Mouse (Mus musculus) myocyte (in vitro differentiated cells): Measurements from ENCODE around the gene Kazald1. TPM values are rescaled to one million over a fixed set of nuclear protein-coding genes. Genes with fewer than 3 reads are reported as not detected.
A peak's percentile ranks its signal among the peaks of the same experiment; 100 is the strongest.

Experiments used
- H3K27me3 ChIP-seq: one replicate; pipeline ENCODE4 v1.6.1; 2011; ENCODE audit not compliant: control insufficient read depth, insufficient read depth, insufficient read length
- H3K36me3 ChIP-seq: one replicate; pipeline ENCODE4 v1.6.1; 2011; ENCODE audit not compliant: control insufficient read depth, insufficient read depth
- H3K4me2 ChIP-seq: one replicate; pipeline ENCODE4 v1.6.1; 2011; ENCODE audit warnings: low read depth, control low read depth
- H3K4me3 ChIP-seq: one replicate; pipeline ENCODE4 v1.5.1; 2011; ENCODE audit warnings: mild to moderate bottlenecking, control low read depth, moderate library complexity
- H3K79me2 ChIP-seq: one replicate; pipeline ENCODE4 v1.6.1; 2011; ENCODE audit not compliant: control insufficient read depth, insufficient read depth
- H3ac ChIP-seq: one replicate; pipeline ENCODE4 v1.6.1; 2011; ENCODE audit not compliant: control insufficient read depth, insufficient read length
- CEBPB ChIP-seq: IDR thresholded peaks from 2 replicates; pipeline ENCODE4 v1.6.1; 2011; ENCODE audit warnings: mild to moderate bottlenecking, moderate library complexity; ENCODE audit not compliant: poor library complexity, insufficient read depth, severe bottlenecking
- E2F4 ChIP-seq: IDR thresholded peaks from one replicate; pipeline ENCODE4 v1.6.1; 2011; ENCODE audit warnings: mild to moderate bottlenecking, control low read depth, moderate library complexity; ENCODE audit not compliant: insufficient read depth
- MAX ChIP-seq: IDR thresholded peaks from one replicate; pipeline ENCODE4 v1.6.1; 2011; ENCODE audit warnings: low read depth, mild to moderate bottlenecking, control low read depth
- MYOD1 ChIP-seq, 3 experiments: IDR thresholded peaks; one replicate each; pipeline ENCODE4 v1.6.1; 2011; ENCODE audit warnings: control low read depth in 2 of 3, low read depth in 2 of 3, mild to moderate bottlenecking in 2 of 3, moderate library complexity in 1 of 3; ENCODE audit not compliant: insufficient read length in 2 of 3, control insufficient read depth in 1 of 3
- MYOG ChIP-seq, 3 experiments: IDR thresholded peaks; one replicate each; pipeline ENCODE4 v1.6.1; 2011; ENCODE audit warnings: control low read depth in 2 of 3, low read depth in 2 of 3, mild to moderate bottlenecking in 2 of 3; ENCODE audit not compliant: insufficient read length in 2 of 3, control insufficient read depth in 1 of 3, insufficient read depth in 1 of 3
- POLR2A ChIP-seq: IDR thresholded peaks from one replicate; pipeline ENCODE4 v1.6.1; 2011; ENCODE audit warnings: low read depth, mild to moderate bottlenecking, control low read depth, moderate library complexity; ENCODE audit not compliant: insufficient read length
- POLR2AphosphoS2 ChIP-seq: IDR thresholded peaks from one replicate; pipeline ENCODE4 v1.6.1; 2011; ENCODE audit warnings: low read depth, control low read depth; ENCODE audit not compliant: insufficient read length
- REST ChIP-seq: IDR thresholded peaks from one replicate; pipeline ENCODE4 v1.6.1; 2011; ENCODE audit warnings: mild to moderate bottlenecking, control low read depth, moderate library complexity; ENCODE audit not compliant: insufficient read depth, insufficient read length
- SRF ChIP-seq: IDR thresholded peaks from one replicate; pipeline ENCODE4 v1.6.1; 2011; ENCODE audit warnings: low read depth; ENCODE audit not compliant: control insufficient read depth, insufficient read length
- TCF12 ChIP-seq: IDR thresholded peaks from one replicate; pipeline ENCODE4 v1.6.1; 2011; ENCODE audit warnings: mild to moderate bottlenecking, control low read depth; ENCODE audit not compliant: poor library complexity, insufficient read depth, severe bottlenecking
- TCF3 ChIP-seq: IDR thresholded peaks from one replicate; pipeline ENCODE4 v1.6.1; 2011; ENCODE audit warnings: low read depth, control low read depth; ENCODE audit not compliant: insufficient read length
- USF1 ChIP-seq: IDR thresholded peaks from one replicate; pipeline ENCODE4 v1.6.1; 2011; ENCODE audit warnings: low read depth, mild to moderate bottlenecking, control low read depth, moderate library complexity
- polyA plus RNA-seq: library from polyadenylated mRNA; unstranded; fragments of >200 nt; fragmentation: generic; extraction: Trizol; gene quantifications from one replicate; pipeline ENCODE4 v1.2.1, GENCODE M21; 2012; ENCODE audit warnings: missing spikeins

Gene Kazald1
- polyA plus RNA-seq, 1 experiment = 1.4 TPM

DNA sequence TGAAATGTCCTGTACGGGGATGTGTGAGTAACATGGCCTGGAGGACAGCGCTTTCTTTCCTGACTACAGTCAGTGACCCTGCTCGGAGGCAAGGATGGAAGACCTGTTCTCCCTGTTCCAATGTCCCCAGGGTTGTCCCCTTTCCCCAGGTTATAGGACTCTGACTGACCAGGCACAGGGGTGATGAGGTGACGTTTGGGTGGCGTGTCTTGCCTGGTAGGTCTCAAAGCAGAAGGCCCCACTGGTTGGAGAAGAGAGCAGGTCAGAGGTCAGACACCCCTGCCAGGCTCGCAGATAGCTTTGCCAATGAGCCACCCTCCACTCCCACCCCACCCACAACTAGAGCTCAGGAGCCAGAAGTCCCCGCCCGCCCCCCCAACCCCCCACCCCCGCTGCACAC lies 45.5 kb upstream of the Kazald1 start:
- Histone ChIP-seq H3ac (no peak overlapping the region), H3K79me2 (no peaks in the 10 kb centered on the region), H3K27me3 (no peaks in the 10 kb centered on the region), H3K4me2 (no peak overlapping the region), H3K36me3 (peaks cover 5% of the 10 kb centered on the region), H3K4me3 (no peak overlapping the region)
- TF ChIP-seq POLR2AphosphoS2 = no peak
- no peak for TF ChIP-seq TCF3
- TF ChIP-seq MAX = no peak

- no peak overlapping the region for H3ac ChIP-seq
- TF ChIP-seq POLR2AphosphoS2 (peak; percentile 53), E2F4 (no peak)
- H3K79me2 ChIP-seq = no peaks in the 10 kb centered on the region
- H3K4me3 ChIP-seq = no peak overlapping the region
- H3K36me3 ChIP-seq = peaks cover 5% of the 10 kb centered on the region
- H3K4me2 ChIP-seq = no peak overlapping the region
- no peaks in the 10 kb centered on the region for H3K27me3 ChIP-seq
Observed at GRCm38 (mm10) chr19:45030111-45030510, 44.9 kb upstream of the Kazald1 start.

DNA sequence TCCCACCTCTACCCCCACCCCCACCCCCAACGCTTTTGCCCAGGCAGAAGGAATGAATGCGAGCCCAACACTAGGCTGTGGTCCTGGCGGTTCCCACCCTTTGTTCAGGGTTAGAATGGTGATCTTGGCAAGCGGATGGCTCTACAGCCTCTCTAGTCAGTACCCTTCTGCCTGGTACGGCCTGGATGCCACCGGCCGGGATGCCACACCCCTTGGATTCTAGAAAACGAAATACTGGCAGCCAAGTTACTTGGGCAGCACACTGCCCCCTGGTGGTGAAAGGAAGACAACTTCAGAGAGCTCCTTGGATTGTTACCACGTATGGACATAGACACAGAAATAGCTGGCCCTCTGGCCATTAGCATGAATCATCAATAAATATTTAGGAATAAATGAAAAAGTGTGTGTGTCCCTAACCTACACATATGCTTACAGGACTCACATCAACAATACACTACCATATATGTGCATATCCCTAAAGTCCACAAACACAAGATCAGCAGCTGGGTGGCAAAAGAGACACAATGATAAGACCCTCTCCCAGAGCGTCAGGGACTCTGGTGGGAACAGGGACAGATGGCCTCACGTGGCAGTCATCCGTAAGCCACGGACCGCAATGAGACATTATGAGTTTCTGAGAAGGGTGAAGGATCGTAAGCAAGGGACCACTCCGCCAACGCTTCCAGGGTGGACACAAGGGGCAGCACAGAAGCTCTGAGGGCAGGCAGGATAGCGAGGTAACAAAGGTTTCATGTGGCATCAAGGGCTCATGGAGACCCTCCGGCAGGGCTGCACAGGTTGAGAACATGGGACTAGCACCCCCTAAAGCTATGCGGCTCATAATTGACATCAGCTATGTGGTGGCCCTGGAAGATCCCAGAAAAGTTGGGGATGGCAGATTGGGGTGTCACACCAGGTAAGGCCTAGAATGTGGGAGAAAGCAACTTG lies 44.0 kb upstream of the Kazald1 start:
- no peak overlapping the region for H3K4me3 ChIP-seq

DNA sequence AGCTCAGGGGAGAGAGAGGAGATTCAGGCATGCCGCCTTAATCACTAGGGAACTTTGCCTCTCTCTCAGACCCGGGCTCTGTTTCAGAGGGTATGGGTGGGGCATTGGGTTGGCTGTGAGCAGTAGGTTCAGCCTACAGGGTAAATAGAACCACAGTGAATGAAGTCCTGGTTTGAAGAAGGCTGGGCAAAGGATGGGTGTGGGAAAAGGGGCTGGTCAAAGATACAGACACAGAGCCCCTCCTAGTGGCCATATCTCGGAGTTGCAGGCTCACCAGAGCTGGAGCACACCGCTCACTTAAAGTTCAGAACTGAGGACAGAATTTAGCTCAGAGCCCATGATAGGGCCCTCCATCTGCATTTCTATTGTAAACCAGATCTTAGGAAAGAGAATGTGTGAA lies 43.3 kb upstream of the Kazald1 start:
- TF ChIP-seq REST (no peak), CEBPB (no peak), POLR2A (no peak), TCF3 (no peak), SRF (no peak)
- H3K79me2 ChIP-seq = no peaks in the 10 kb centered on the region

More for the DNA sequence above, 44.0 kb upstream of the Kazald1 start:
- Histone ChIP-seq H3K36me3 (peaks cover 5% of the 10 kb centered on the region), H3K79me2 (no peaks in the 10 kb centered on the region), H3K4me2 (peak overlapping the region; percentile 26), H3ac (no peak overlapping the region), H3K27me3 (no peaks in the 10 kb centered on the region)
- TF ChIP-seq TCF12 = no peak
- no peak for TF ChIP-seq MYOD1 (IDR thresholded peaks at IDR 0.05; ENCODE audit: control insufficient read depth in 1 of 3, insufficient read length in 2 of 3, low read depth in 2 of 3)
- TF ChIP-seq POLR2AphosphoS2 = no peak
- no peak for TF ChIP-seq MAX
- TF ChIP-seq MYOG (IDR thresholded peaks at IDR 0.05; ENCODE audit: control insufficient read depth in 1 of 3, insufficient read depth in 1 of 3, insufficient read length in 2 of 3, low read depth in 2 of 3) = no peak
- no peak for TF ChIP-seq POLR2A
- no peak for TF ChIP-seq USF1
- TF ChIP-seq REST = no peak
- TF ChIP-seq SRF = no peak
- no peak for TF ChIP-seq TCF3
- TF ChIP-seq CEBPB = no peak
- no peak for TF ChIP-seq E2F4

DNA sequence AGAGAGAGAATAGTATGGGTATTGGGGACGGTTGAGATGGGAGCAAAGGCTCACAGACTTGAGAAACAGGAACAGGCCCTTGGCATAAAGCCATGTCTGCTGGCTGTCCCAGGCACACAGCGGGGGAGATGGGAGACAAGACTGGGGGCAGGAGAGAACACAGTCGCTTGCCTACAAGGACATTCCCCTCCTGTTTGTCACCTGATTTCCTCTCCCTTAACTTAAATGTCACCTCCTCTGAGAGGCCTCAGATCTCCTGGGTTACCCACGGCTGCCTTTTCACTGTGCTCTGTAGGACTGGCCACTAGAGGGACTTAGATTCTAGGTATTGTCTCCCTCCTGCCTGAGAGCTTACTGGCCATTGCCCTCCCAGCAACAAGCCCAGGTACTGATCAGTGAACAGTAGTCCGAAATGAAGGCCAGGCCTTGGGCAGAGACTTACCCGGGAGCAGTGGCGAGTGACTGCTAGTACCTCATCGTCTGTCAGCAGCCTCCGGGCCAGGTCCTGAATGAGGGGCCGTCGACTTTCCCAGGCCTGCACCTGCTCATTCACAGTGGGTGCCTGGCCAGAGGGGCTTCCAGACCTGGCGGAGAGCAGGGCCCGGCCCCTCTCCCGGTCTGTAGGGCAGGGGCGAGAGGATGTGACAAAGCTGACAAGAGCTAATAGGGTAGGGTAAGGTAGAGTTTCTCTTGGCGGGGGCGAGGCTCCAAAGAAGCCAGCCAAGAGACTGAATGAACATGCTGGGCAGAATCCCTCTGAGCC lies 42.3 kb upstream of the Kazald1 start:
- no peak overlapping the region for H3K4me2 ChIP-seq

More for the DNA sequence above, 43.3 kb upstream of the Kazald1 start:
- no peaks in the 10 kb centered on the region for H3K27me3 ChIP-seq
- H3ac ChIP-seq = no peak overlapping the region
- no peak overlapping the region for H3K4me2 ChIP-seq
- peaks cover 3% of the 10 kb centered on the region for H3K36me3 ChIP-seq
- H3K4me3 ChIP-seq = no peak overlapping the region

More for the DNA sequence above, 42.3 kb upstream of the Kazald1 start:
- H3K27me3 ChIP-seq = no peaks in the 10 kb centered on the region
- H3K4me3 ChIP-seq = no peak overlapping the region
- H3K79me2 ChIP-seq = no peaks in the 10 kb centered on the region
- H3ac ChIP-seq = no peak overlapping the region
- no peaks in the 10 kb centered on the region for H3K36me3 ChIP-seq
- TF ChIP-seq CEBPB = no peak
- TF ChIP-seq POLR2AphosphoS2 = peak; percentile 30
